Mouse (Mus musculus): ENCODE measurements at regions not wholly inside any gene's neighbourhood (a gene's known extent, or its start where the extent isn't known, plus 50 kb on each side); places are given as distances from the start of the nearest gene placed in this dataset.

- DNase-seq (ENCODE audit: low read depth, low spot score): no peak
These were observed 57.3 kb downstream of the Bhlhe40 start for GRCm38 (mm10) chr6:108717681-108718080.

GRCm38 (mm10) chr6:108718887-108719286, 58.5 kb downstream of the Bhlhe40 start:
- DNase-seq (ENCODE audit: low read depth, low spot score): no peak

- no peak for DNase-seq (ENCODE audit: low read depth, low spot score)
These were observed 59.5 kb downstream of the Bhlhe40 start for GRCm38 (mm10) chr6:108719977-108720376.

GRCm38 (mm10) chr6:108720978-108721377, 60.5 kb downstream of the Bhlhe40 start:
- DNase-seq (ENCODE audit: low read depth, low spot score): no peak

GRCm38 (mm10) chr6:108721557-108721956, 61.1 kb downstream of the Bhlhe40 start:
- no peak for DNase-seq (ENCODE audit: low read depth, low spot score)

DNA sequence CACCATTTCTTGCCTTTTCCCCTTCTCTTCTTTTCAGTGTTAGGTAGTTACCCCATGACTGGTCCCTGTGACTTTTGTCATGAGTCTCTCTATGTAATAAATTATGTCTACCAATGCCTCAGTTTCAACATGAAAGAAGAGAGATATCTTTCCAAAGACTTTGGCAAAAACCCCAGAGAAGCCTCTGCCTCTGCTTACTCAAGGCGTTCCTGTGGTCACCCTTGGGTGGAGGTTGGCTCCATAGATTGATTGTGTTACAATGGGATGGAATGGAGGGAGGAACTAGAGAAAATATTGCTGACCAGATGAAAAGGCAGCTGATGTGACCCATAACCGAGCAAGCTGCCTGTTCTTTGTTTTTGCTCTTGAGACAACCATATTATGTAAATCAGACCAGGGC, 59.7 kb upstream of the Arl8b start:
- DNase-seq (ENCODE audit: low read depth, low spot score): no peak

GRCm38 (mm10) chr6:108723751-108724150, 59.1 kb upstream of the Arl8b start:
- peak; percentile 29 for DNase-seq (ENCODE audit: low read depth, low spot score)

- DNase-seq (ENCODE audit: low read depth, low spot score): no peak
These were observed 51.7 kb upstream of the Arl8b start for GRCm38 (mm10) chr6:108731107-108731630.
